Mouse (Mus musculus) fibroblast of lung, adult 2 months (primary cell): ENCODE results near the gene Commd3.

Experiments used
- DNase-seq: peaks from one replicate; pipeline ENCODE4 v3.0.0-alpha.2; 2011; ENCODE audit warnings: low read depth

Gene Commd3

GRCm38 (mm10) chr2:18672133-18672765 is at the start of gene Commd3:
TSS of gene Commd3 (plus strand) at chr2:18672384.
- peak; percentile 75 for DNase-seq

- DNase-seq, result no peak
Observed at GRCm38 (mm10) chr2:18623219-18623618, 49.0 kb upstream of the Commd3 start.

GRCm38 (mm10) chr2:18630547-18630946 is 41.6 kb upstream of the Commd3 start:
- DNase-seq, result no peak

- DNase-seq, result no peak
Observed at GRCm38 (mm10) chr2:18635052-18635451, 37.1 kb upstream of the Commd3 start.

- DNase-seq, result no peak
Observed at GRCm38 (mm10) chr2:18648563-18648962, 23.6 kb upstream of the Commd3 start.

- DNase-seq, result no peak
Observed at GRCm38 (mm10) chr2:18654821-18655220, 17.4 kb upstream of the Commd3 start.

GRCm38 (mm10) chr2:18664003-18664402 is 8.2 kb upstream of the Commd3 start:
- DNase-seq, result no peak

- DNase-seq, result no peak
Observed at GRCm38 (mm10) chr2:18671041-18671440, 1.1 kb upstream of the Commd3 start.

- no peak for DNase-seq
Observed at GRCm38 (mm10) chr2:18672766-18673164, 581 bp downstream of the Commd3 start.

- DNase-seq, result no peak
Observed at GRCm38 (mm10) chr2:18673766-18674165, 1.6 kb downstream of the Commd3 start.

GRCm38 (mm10) chr2:18674193-18674902 is 2.2 kb downstream of the Commd3 start:
- DNase-seq, result no peak

- no peak for DNase-seq
Observed at GRCm38 (mm10) chr2:18675681-18676456, 3.7 kb downstream of the Commd3 start.

GRCm38 (mm10) chr2:18676457-18676935 is 4.3 kb downstream of the Commd3 start:
- no peak for DNase-seq

GRCm38 (mm10) chr2:18676936-18677491 is 4.8 kb downstream of the Commd3 start, which contains the start of gene Bmi1:
TSS of gene Bmi1 (plus strand) at chr2:18677018.
- DNase-seq, result no peak

GRCm38 (mm10) chr2:18677631-18678471 is 5.7 kb downstream of the Commd3 start:
- no peak for DNase-seq

GRCm38 (mm10) chr2:18679701-18680100 is 7.5 kb downstream of the Commd3 start:
- no peak for DNase-seq

GRCm38 (mm10) chr2:18680501-18680900 is 8.3 kb downstream of the Commd3 start:
- no peak for DNase-seq

- no peak for DNase-seq
Observed at GRCm38 (mm10) chr2:18680961-18681360, 8.8 kb downstream of the Commd3 start.

- no peak for DNase-seq
Observed at GRCm38 (mm10) chr2:18684062-18684461, 11.9 kb downstream of the Commd3 start.

- no peak for DNase-seq
Observed at GRCm38 (mm10) chr2:18686386-18686785, 14.2 kb downstream of the Commd3 start.

GRCm38 (mm10) chr2:18686826-18687519 is 14.8 kb downstream of the Commd3 start:
- no peak for DNase-seq
